Mouse (Mus musculus) megakaryocyte, embryonic 14.5 days (primary cell): ENCODE data around the gene Rin1. TPM values are rescaled to one million over a fixed set of nuclear protein-coding genes. Genes with fewer than 3 reads are reported as not detected.
"Not testable (repeated sequence)": the region's sequence is repeated elsewhere in the genome, so short reads cannot be mapped to it uniquely, and the experiment has no call there.

ENCODE experiments used
- H3K27me3 ChIP-seq: replicated peaks from 2 replicates; pipeline ENCODE3; 2012; ENCODE audit warnings: inconsistent platforms
- H3K36me3 ChIP-seq: replicated peaks from 2 replicates; pipeline ENCODE3; 2012; ENCODE audit warnings: low read length, inconsistent platforms, mixed read lengths
- H3K4me1 ChIP-seq: 2 replicates; pipeline ENCODE4 v1.6.1; 2012; ENCODE audit warnings: inconsistent platforms
- H3K4me3 ChIP-seq: replicated peaks from 2 replicates; pipeline ENCODE3; 2012; ENCODE audit warnings: moderate library complexity, mild to moderate bottlenecking, inconsistent platforms
- H3K9me3 ChIP-seq: 2 replicates; pipeline ENCODE4 v1.6.1; 2012; ENCODE audit warnings: inconsistent platforms
- FLI1 ChIP-seq: IDR thresholded peaks from 2 replicates; pipeline ENCODE4 v1.6.1; 2012; ENCODE audit warnings: low read length, inconsistent platforms, mixed read lengths
- GATA1 ChIP-seq: IDR thresholded peaks from 3 replicates; pipeline ENCODE4 v1.6.1; 2012; ENCODE audit warnings: mixed read lengths, low read length, inconsistent platforms, borderline replicate concordance
- polyA plus RNA-seq: library from polyadenylated mRNA; stranded (reverse); fragments of >175 nt; gene quantifications from 2 replicates; pipeline ENCODE4 v1.2.3, GENCODE M21; 2012; ENCODE audit warnings: low replicate concordance; ENCODE audit not compliant: insufficient read depth

The Rin1 gene
- 0.47 TPM in 1 of 2 replicates, not detected in the other for polyA plus RNA-seq

- Histone ChIP-seq H3K4me3 (peak within 1 kb of the TSS; percentile 40), H3K36me3 (peaks cover 49% of the 10 kb centered on the region), H3K4me1 (peaks cover 45% of the 10 kb centered on the region), H3K27me3 (peaks cover 42% of the 10 kb centered on the region), H3K9me3 (no peaks in the 10 kb centered on the region)
- TF ChIP-seq GATA1 (no peak), FLI1 (no peak)
Measured at GRCm38 (mm10) chr19:5050047-5050905, at the start of gene Rin1. TSS of gene Rin1 (plus strand) at chr19:5050481.

GRCm38 (mm10) chr19:5001666-5002406, 48.4 kb upstream of the Rin1 start:
- peak overlapping the region; percentile 83 for H3K4me3 ChIP-seq
- TF ChIP-seq FLI1 (no peak), GATA1 (no peak)
- H3K9me3 ChIP-seq: peaks cover 8% of the 10 kb centered on the region
- peaks cover 59% of the 10 kb centered on the region for H3K27me3 ChIP-seq
- H3K4me1 ChIP-seq: peaks cover 37% of the 10 kb centered on the region
- no peaks in the 10 kb centered on the region for H3K36me3 ChIP-seq

GRCm38 (mm10) chr19:5003644-5004043, 46.6 kb upstream of the Rin1 start:
- H3K27me3 ChIP-seq: peaks cover 46% of the 10 kb centered on the region
- H3K4me1 ChIP-seq: peaks cover 28% of the 10 kb centered on the region
- H3K9me3 ChIP-seq: peaks cover 16% of the 10 kb centered on the region
- H3K4me3 ChIP-seq, H3K36me3 ChIP-seq: not testable (repeated sequence)

- H3K9me3 ChIP-seq: peaks cover 16% of the 10 kb centered on the region
- peaks cover 35% of the 10 kb centered on the region for H3K27me3 ChIP-seq
- no peak overlapping the region for H3K4me3 ChIP-seq
- peaks cover 17% of the 10 kb centered on the region for H3K4me1 ChIP-seq
- no peak for TF ChIP-seq GATA1
- TF ChIP-seq FLI1: no peak
- no peaks in the 10 kb centered on the region for H3K36me3 ChIP-seq
Measured at GRCm38 (mm10) chr19:5004925-5005324, 45.4 kb upstream of the Rin1 start.

- Histone ChIP-seq H3K27me3 (peaks cover 25% of the 10 kb centered on the region), H3K9me3 (no peaks in the 10 kb centered on the region), H3K36me3 (no peaks in the 10 kb centered on the region), H3K4me3 (no peak overlapping the region), H3K4me1 (peaks cover 20% of the 10 kb centered on the region)
- TF ChIP-seq FLI1 (no peak), GATA1 (no peak)
Measured at GRCm38 (mm10) chr19:5013138-5013537, 37.1 kb upstream of the Rin1 start.

- peaks cover 28% of the 10 kb centered on the region for H3K4me1 ChIP-seq
- H3K4me3 ChIP-seq: no peak overlapping the region
- no peaks in the 10 kb centered on the region for H3K9me3 ChIP-seq
- no peaks in the 10 kb centered on the region for H3K36me3 ChIP-seq
- no peak for TF ChIP-seq GATA1
- TF ChIP-seq FLI1: no peak
- H3K27me3 ChIP-seq: peaks cover 23% of the 10 kb centered on the region
Measured at GRCm38 (mm10) chr19:5014961-5015398, 35.3 kb upstream of the Rin1 start.

- Histone ChIP-seq H3K4me3 (no peak overlapping the region), H3K4me1 (peaks cover 31% of the 10 kb centered on the region), H3K9me3 (no peaks in the 10 kb centered on the region), H3K27me3 (peaks cover 25% of the 10 kb centered on the region), H3K36me3 (no peaks in the 10 kb centered on the region)
- TF ChIP-seq GATA1 (no peak), FLI1 (no peak)
Measured at GRCm38 (mm10) chr19:5016221-5016742, 34.0 kb upstream of the Rin1 start.

GRCm38 (mm10) chr19:5016782-5017181, 33.5 kb upstream of the Rin1 start:
- H3K36me3 ChIP-seq: no peaks in the 10 kb centered on the region
- H3K9me3 ChIP-seq: no peaks in the 10 kb centered on the region
- no peak overlapping the region for H3K4me3 ChIP-seq
- peaks cover 31% of the 10 kb centered on the region for H3K4me1 ChIP-seq
- TF ChIP-seq FLI1: no peak
- TF ChIP-seq GATA1: no peak
- H3K27me3 ChIP-seq: peaks cover 22% of the 10 kb centered on the region

GRCm38 (mm10) chr19:5017611-5018010, 32.7 kb upstream of the Rin1 start:
- no peaks in the 10 kb centered on the region for H3K9me3 ChIP-seq
- no peak overlapping the region for H3K4me3 ChIP-seq
- peaks cover 31% of the 10 kb centered on the region for H3K4me1 ChIP-seq
- no peak for TF ChIP-seq GATA1
- no peak for TF ChIP-seq FLI1
- peaks cover 17% of the 10 kb centered on the region for H3K27me3 ChIP-seq
- H3K36me3 ChIP-seq: no peaks in the 10 kb centered on the region

GRCm38 (mm10) chr19:5018191-5018590, 32.1 kb upstream of the Rin1 start:
- Histone ChIP-seq H3K4me1 (peaks cover 33% of the 10 kb centered on the region), H3K4me3 (no peak overlapping the region), H3K36me3 (no peaks in the 10 kb centered on the region), H3K9me3 (no peaks in the 10 kb centered on the region), H3K27me3 (peaks cover 11% of the 10 kb centered on the region)
- TF ChIP-seq FLI1 (no peak), GATA1 (no peak)
